Mouse (Mus musculus) kidney, adult 2 months (tissue): ENCODE data around the gene Idnk.

Experiments
- CTCF ChIP-seq: fragments of 200-500 bp; conservative IDR thresholded peaks from 2 replicates; pipeline ENCODE4 v1.5.1; 2011; ENCODE audit warnings: low read depth, mild to moderate bottlenecking, control low read depth, low read length, moderate library complexity, mixed read lengths; ENCODE audit not compliant: insufficient read depth, insufficient read length
- POLR2A ChIP-seq: fragments of 200-500 bp; IDR thresholded peaks from one replicate; pipeline ENCODE4 v1.6.1; 2011; ENCODE audit warnings: low read depth, low read length, control low read depth

DNA sequence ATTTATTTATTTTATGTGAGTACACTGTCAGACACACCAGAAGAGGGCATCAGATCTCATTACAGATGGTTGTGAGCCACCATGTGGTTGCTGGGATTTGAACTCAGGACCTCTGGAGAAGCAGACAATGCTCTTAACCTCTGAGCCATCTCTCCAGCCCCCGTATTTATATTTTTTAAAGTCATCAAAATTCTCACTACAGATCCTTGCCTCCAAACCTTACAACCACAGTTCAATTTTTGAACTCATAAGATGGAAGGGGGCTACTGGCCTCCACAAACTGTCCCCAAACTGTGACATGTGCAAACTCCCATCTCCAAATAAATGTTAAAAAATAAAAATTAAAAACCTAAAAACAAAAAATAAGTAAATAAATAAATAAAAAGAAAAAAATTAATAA is 9.7 kb upstream of the Idnk start:
- no peak for TF ChIP-seq POLR2A
- TF ChIP-seq CTCF: no peak
